Mouse (Mus musculus) ES-E14 (cell line): ENCODE measurements around the gene Gm42742. TPM values are rescaled to one million over a fixed set of nuclear protein-coding genes. Genes with fewer than 3 reads are reported as not detected.
A peak's percentile ranks its signal among the peaks of the same experiment; 100 is the strongest.

Source experiments
- DNase-seq: peaks from one replicate; pipeline ENCODE4 v3.0.0-alpha.2; 2013; ENCODE audit warnings: low read depth, low spot score
- H3K27ac ChIP-seq: 2 replicates; pipeline ENCODE4 v1.5.1; 2012; ENCODE audit warnings: low read depth, mild to moderate bottlenecking, low read length, moderate library complexity, mixed read lengths; ENCODE audit not compliant: poor library complexity, insufficient read depth, severe bottlenecking
- H3K36me3 ChIP-seq: 2 replicates; pipeline ENCODE4 v1.6.1; 2012; ENCODE audit warnings: mild to moderate bottlenecking, low read length, moderate library complexity, mixed read lengths; ENCODE audit not compliant: control insufficient read depth, poor library complexity, insufficient read depth, severe bottlenecking
- H3K4me1 ChIP-seq, 2 experiments: fragments of 150-350 bp in 1 of 2; sonication (generic) in 1 of 2; 2 replicates each; pipeline ENCODE4 v1.6.1; 2012; ENCODE audit warnings: low read length in 2 of 2, mild to moderate bottlenecking in 1 of 2, mixed read lengths in 1 of 2; ENCODE audit not compliant: control insufficient read depth in 2 of 2, insufficient read depth in 2 of 2, poor library complexity in 1 of 2
- H3K4me3 ChIP-seq, 2 experiments: fragments of 150-350 bp in 1 of 2; sonication (generic) in 1 of 2; 2 replicates each; pipeline ENCODE4 v1.5.1; 2012; ENCODE audit warnings: low read length in 2 of 2, low read depth in 1 of 2, mild to moderate bottlenecking in 1 of 2, mixed read lengths in 1 of 2; ENCODE audit not compliant: insufficient read depth in 1 of 2, poor library complexity in 1 of 2, severe bottlenecking in 1 of 2
- H3K9ac ChIP-seq: 2 replicates; pipeline ENCODE4 v1.6.1; 2012; ENCODE audit warnings: low read depth, mild to moderate bottlenecking, low read length, mixed read lengths; ENCODE audit not compliant: poor library complexity, insufficient read depth, severe bottlenecking
- H3K9me3 ChIP-seq: fragments of 150-350 bp; sonication (generic); 2 replicates; pipeline ENCODE4 v1.6.1; 2012; ENCODE audit warnings: low read depth, mild to moderate bottlenecking, low read length; ENCODE audit not compliant: control insufficient read depth, insufficient read depth
- CHD2 ChIP-seq: IDR thresholded peaks from 2 replicates; pipeline ENCODE4 v1.6.1; 2014; ENCODE audit warnings: mild to moderate bottlenecking, low read depth, low read length, inconsistent platforms
- HCFC1 ChIP-seq: IDR thresholded peaks from 2 replicates; pipeline ENCODE4 v1.6.1; 2012; ENCODE audit warnings: low read length, inconsistent platforms, borderline replicate concordance; ENCODE audit not compliant: insufficient read depth
- MAFK ChIP-seq: IDR thresholded peaks from 2 replicates; pipeline ENCODE4 v1.6.1; 2014; ENCODE audit warnings: mild to moderate bottlenecking, low read depth, low read length, inconsistent platforms; ENCODE audit not compliant: insufficient read depth
- ZC3H11A ChIP-seq: IDR thresholded peaks from 2 replicates; pipeline ENCODE4 v1.6.1; 2012; ENCODE audit warnings: low read depth, mild to moderate bottlenecking, inconsistent platforms, low read length, borderline replicate concordance
- ZNF384 ChIP-seq: IDR thresholded peaks from 2 replicates; pipeline ENCODE4 v1.6.1; 2012; ENCODE audit warnings: low read depth, low read length, inconsistent platforms
- in situ Hi-C, 2 experiments: fragments of 600-800 bp; cut with MboI; formaldehyde crosslinking; loops; one replicate each; pipeline ENCODE4 v1.15.1; 2025; ENCODE audit warnings: low sequenced_read_pairs in 2 of 2, inconsistent platforms in 1 of 2; ENCODE audit not compliant: unreplicated experiment in 2 of 2
- total RNA-seq: library from RNA; depleted of rRNA; stranded (reverse); fragments of 300-350 nt; gene quantifications from 2 replicates; pipeline ENCODE4 v1.2.3, GENCODE M21; 2012

Gm42742 gene
- total RNA-seq, 1 experiment, result 23.4 TPM

DNA sequence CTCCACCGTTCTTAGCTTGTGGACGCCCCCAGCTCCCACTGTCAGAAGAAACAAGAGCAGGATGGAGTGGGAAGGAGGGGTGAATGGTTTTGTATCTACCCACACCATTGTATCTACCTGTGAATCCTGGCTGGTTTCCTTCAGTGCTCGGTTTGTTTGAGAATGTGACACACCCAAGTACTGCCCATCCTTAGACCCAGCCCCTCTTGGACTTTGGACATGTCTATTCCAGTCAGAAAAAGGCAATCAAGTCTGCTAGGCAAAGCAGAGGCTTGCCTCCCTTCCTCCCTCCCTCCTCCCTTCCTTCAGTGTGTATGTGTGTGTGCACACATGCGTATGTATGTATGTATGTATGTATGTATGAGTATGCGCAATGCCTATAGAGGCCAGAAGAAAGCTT lies 17.3 kb downstream of the Gm42742 start:
- no peak for TF ChIP-seq ZC3H11A
- no peak for TF ChIP-seq ZNF384
- no peak for TF ChIP-seq MAFK
- TF ChIP-seq CHD2, result no peak
- no peak for TF ChIP-seq HCFC1
- H3K4me1 ChIP-seq, result peaks cover 2 to 24% of the 10 kb centered on the region in 2 experiments; a peak in 3 of 4 replicates
- H3K4me3 ChIP-seq, result no peak overlapping the region
- peak overlapping the region; percentile 47; the same call in 1 of the 2 replicates for H3K27ac ChIP-seq
- in situ Hi-C loops, result no loop called here
- no peaks in the 10 kb centered on the region for H3K9me3 ChIP-seq
- no peak for DNase-seq
- H3K9ac ChIP-seq, result peak overlapping the region; percentile 55; the same call in 1 of the 2 replicates
- H3K36me3 ChIP-seq, result no peaks in the 10 kb centered on the region

GRCm38 (mm10) chr7:126999568-126999967 lies 21.3 kb downstream of the Gm42742 start:
- DNase-seq, result no peak
- Histone ChIP-seq H3K4me3 (no peak overlapping the region), H3K36me3 (peaks cover 6% of the 10 kb centered on the region; the same call in 1 of the 2 replicates), H3K9ac (no peak overlapping the region), H3K4me1 (peaks cover 2 to 13% of the 10 kb centered on the region in 2 experiments; a peak in 3 of 4 replicates), H3K9me3 (no peaks in the 10 kb centered on the region), H3K27ac (no peak overlapping the region)
- in situ Hi-C loops, result no loop called here
- no peak for TF ChIP-seq MAFK
- no peak for TF ChIP-seq CHD2

GRCm38 (mm10) chr7:126996449-126996848 lies 24.4 kb downstream of the Gm42742 start:
- in situ Hi-C loops, result no loop called here
- Histone ChIP-seq H3K4me1 (peaks cover 0 to 2% of the 10 kb centered on the region in 2 experiments; a peak in 1 of 4 replicates), H3K27ac (no peak overlapping the region), H3K9ac (no peak overlapping the region), H3K9me3 (no peaks in the 10 kb centered on the region), H3K36me3 (peaks cover 11% of the 10 kb centered on the region; the same call in 1 of the 2 replicates), H3K4me3 (no peak overlapping the region)
- DNase-seq, result no peak
- no peak for TF ChIP-seq HCFC1
- no peak for TF ChIP-seq CHD2
- no peak; the same call in 1 of the 2 replicates for TF ChIP-seq MAFK
- no peak for TF ChIP-seq ZC3H11A
- no peak for TF ChIP-seq ZNF384

DNA sequence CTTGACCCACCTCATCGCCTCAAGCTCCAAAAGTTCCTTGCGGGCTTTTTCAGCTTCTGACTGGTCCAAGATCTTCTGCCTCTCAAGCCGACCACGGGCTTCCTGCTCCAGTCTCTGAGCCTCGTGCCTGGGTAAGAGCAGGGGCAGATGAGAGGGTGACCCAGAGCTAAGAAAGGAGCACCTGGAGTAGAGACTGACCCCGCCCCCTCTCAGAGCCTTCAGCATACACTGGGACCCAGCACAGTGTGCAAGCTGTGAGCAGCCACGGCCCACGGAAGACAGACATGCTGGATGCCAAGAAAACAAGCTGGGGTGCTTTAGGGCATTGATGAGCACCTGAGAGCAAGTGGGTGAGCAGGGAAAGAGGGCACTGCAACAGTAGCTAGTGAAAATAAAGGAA lies 32.1 kb downstream of the Gm42742 start:
- H3K4me3 ChIP-seq, result no peak overlapping the region
- H3K4me1 ChIP-seq, result peaks cover 1 to 2% of the 10 kb centered on the region in 2 experiments; a peak in 1 of 4 replicates
- H3K27ac ChIP-seq, result no peak overlapping the region
- H3K9me3 ChIP-seq, result no peaks in the 10 kb centered on the region
- in situ Hi-C loops, result no loop called here
- no peak overlapping the region for H3K9ac ChIP-seq
- no peak for DNase-seq
- H3K36me3 ChIP-seq, result 0 out of 2 replicates have a peak, but pooled peaks cover 5% of the 10 kb centered on the region
- TF ChIP-seq MAFK (no peak), CHD2 (no peak), ZNF384 (no peak), HCFC1 (no peak), ZC3H11A (no peak)

DNA sequence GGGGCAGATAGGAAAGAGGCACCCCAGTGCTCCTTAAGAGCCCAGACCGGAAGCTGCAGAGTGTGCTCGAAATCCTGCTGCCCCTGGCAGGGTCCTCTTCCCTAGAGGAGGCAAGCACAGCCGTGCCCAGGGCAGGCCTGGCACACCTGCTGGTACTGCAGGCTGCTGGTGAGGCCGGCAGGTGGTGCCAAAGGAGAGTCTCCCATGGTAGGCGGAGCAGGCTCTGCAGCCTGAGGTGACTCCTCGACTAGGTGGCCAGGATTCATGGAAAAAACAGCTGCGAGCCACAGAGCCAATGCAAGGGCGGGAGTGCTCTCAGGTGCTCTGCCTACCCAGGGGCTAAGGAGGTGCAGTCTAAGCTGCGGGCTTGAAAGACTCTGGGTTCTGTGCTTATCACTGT lies 34.6 kb downstream of the Gm42742 start:
- no peaks in the 10 kb centered on the region for H3K36me3 ChIP-seq
- in situ Hi-C loops, result no loop called here
- no peak for DNase-seq
- peaks cover 1 to 2% of the 10 kb centered on the region in 2 experiments; a peak in 1 of 4 replicates for H3K4me1 ChIP-seq
- no peak overlapping the region; the same call in 1 of the 2 replicates for H3K9ac ChIP-seq
- no peaks in the 10 kb centered on the region for H3K9me3 ChIP-seq
- TF ChIP-seq HCFC1 (no peak), ZC3H11A (no peak), ZNF384 (no peak), MAFK (no peak), CHD2 (no peak)
- H3K27ac ChIP-seq, result no peak overlapping the region
- no peak overlapping the region for H3K4me3 ChIP-seq
